Mouse (Mus musculus) G1E (cell line): ENCODE measurements around the gene Itpkc. TPM values are rescaled to one million over a fixed set of nuclear protein-coding genes. Genes with fewer than 3 reads are reported as not detected.

Source experiments
- ATAC-seq: 2 replicates; pipeline ENCODE4 v1.8.0; 2016; ENCODE audit warnings: mild to moderate bottlenecking; ENCODE audit not compliant: insufficient number of reproducible peaks, poor library complexity, low FRiP score, severe bottlenecking; ENCODE audit errors: extremely low read depth
- DNase-seq: peaks from one replicate; pipeline ENCODE4 v3.0.0; 2012; ENCODE audit warnings: low spot score
- H3K27me3 ChIP-seq: 2 replicates; pipeline ENCODE4 v1.6.1; 2012; ENCODE audit warnings: mild to moderate bottlenecking, low read length, inconsistent platforms; ENCODE audit not compliant: insufficient read depth
- H3K36me3 ChIP-seq: replicated peaks from 2 replicates; pipeline ENCODE3; 2012; ENCODE audit warnings: mild to moderate bottlenecking, inconsistent platforms
- H3K4me1 ChIP-seq: 2 replicates; pipeline ENCODE4 v1.6.1; 2012; ENCODE audit warnings: low read depth, low read length, inconsistent platforms, mixed read lengths; ENCODE audit not compliant: insufficient read depth
- H3K4me3 ChIP-seq: 2 replicates; pipeline ENCODE4 v1.5.1; 2012; ENCODE audit warnings: low read depth, mild to moderate bottlenecking, inconsistent platforms, low read length, moderate library complexity, mixed read lengths
- H3K9me3 ChIP-seq: replicated peaks from 2 replicates; pipeline ENCODE4 v1.6.1; 2012; ENCODE audit warnings: inconsistent platforms
- CTCF ChIP-seq: IDR thresholded peaks from 2 replicates; pipeline ENCODE4 v1.5.1; 2012; ENCODE audit warnings: low read depth, low read length, inconsistent platforms, mixed read lengths
- GATA1 ChIP-seq: IDR thresholded peaks from 2 replicates; pipeline ENCODE4 v1.6.1; 2012; ENCODE audit warnings: borderline replicate concordance, low read length, inconsistent platforms, mixed read lengths
- GATA2 ChIP-seq: IDR thresholded peaks from 2 replicates; pipeline ENCODE4 v1.6.1; 2012; ENCODE audit warnings: low read depth, low read length, inconsistent platforms, borderline replicate concordance
- POLR2AphosphoS5 ChIP-seq: IDR thresholded peaks from 2 replicates; pipeline ENCODE4 v1.6.1; 2012; ENCODE audit warnings: low read depth, low read length, inconsistent platforms; ENCODE audit not compliant: insufficient replicate concordance
- TAL1 ChIP-seq: conservative IDR thresholded peaks from 2 replicates; pipeline ENCODE4 v1.6.1; 2012; ENCODE audit warnings: low read depth, low read length, inconsistent platforms, mixed read lengths
- polyA plus RNA-seq: library from polyadenylated mRNA; stranded (reverse); fragments of >175 nt; gene quantifications from 2 replicates; pipeline ENCODE4 v1.2.3, GENCODE M21; 2012
- total RNA-seq, 2 experiments: library from RNA; stranded (forward) in 1 of 2; stranded (reverse) in 1 of 2; fragments of 200-1000 nt in 1 of 2; fragments of >200 nt in 1 of 2; fragmentation: Nextera tagmentation in 1 of 2; gene quantifications; 2 replicates each; pipeline ENCODE4 v1.2.3; 2014 to 2017

The Itpkc gene
- total and polyA plus RNA-seq, 3 experiments, result 3.9 to 5.3 (median 4.6) TPM

DNA sequence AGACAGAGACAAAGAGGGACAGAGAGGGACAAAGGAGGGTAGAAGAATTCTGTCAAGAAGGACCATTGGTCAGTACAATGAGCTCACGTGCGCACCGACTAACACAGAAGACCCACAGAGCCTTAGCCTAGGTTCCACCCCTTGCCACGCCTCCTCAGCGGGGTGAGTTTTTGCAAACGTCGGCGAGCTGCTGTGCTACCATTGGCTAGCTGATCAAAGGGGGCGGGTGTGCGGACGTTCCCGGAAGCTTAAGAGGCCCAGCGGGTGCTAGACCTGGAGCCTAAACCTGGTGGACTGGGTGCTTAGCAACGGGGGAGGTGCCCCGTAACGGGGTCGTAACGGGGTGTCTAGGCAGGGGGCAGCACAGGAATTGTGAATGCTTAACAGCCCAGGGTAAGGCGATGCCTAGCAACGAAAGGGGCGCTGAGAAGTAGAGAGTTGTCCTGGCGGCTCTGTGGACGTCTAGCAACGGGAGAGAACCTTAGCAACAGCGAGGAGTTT is 4.4 kb upstream of the Itpkc start, which contains the start of gene Coq8b:
Gene Coq8b (plus strand): TSS at position 243 of the 501 bp plus-strand sequence.
- Histone ChIP-seq H3K4me1 (peaks cover 45% of the 10 kb centered on the region), H3K36me3 (peaks cover 35% of the 10 kb centered on the region), H3K4me3 (peak within 1 kb of the TSS; percentile 77), H3K9me3 (no peaks in the 10 kb centered on the region), H3K27me3 (no peaks in the 10 kb centered on the region)
- TF ChIP-seq POLR2AphosphoS5 (no peak), TAL1 (no peak), GATA2 (no peak), CTCF (no peak), GATA1 (no peak)
- ATAC-seq (peak; percentile 91), DNase-seq (peak; percentile 97)

DNA sequence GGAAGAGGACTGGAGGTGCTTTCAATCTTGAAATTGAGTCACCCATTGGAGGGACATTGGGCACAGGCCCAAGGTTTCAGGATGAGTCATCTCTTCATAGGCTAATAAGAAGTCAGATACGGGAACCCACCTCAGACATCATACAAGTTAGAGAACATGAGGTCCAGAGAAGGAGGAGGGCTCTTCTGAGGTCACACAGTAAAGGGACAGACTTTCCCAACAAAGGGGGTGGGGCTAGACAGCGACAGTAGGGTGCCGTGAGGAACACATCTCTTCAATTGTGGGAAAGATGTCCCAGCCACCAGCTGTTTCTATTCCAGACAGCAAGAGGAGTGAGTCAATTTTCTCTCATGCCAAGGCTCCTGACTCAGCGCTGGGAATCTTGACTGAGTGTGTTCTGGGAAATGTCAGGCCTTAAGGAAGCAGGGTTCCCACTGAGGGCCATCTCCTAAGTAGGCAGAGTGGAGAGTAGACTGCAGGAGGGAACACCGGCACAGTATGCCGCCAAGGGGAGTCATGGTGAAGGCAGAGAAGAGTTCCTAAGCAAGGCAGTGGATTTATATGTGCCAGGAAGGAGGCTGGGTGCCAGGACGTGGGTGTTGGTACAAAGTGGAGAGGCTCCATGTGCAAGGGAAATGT is 3.4 kb upstream of the Itpkc start:
- Histone ChIP-seq H3K4me1 (peaks cover 52% of the 10 kb centered on the region), H3K9me3 (no peaks in the 10 kb centered on the region), H3K4me3 (no peak overlapping the region), H3K36me3 (peaks cover 29% of the 10 kb centered on the region), H3K27me3 (no peaks in the 10 kb centered on the region)
- TF ChIP-seq GATA1, result no peak
- TF ChIP-seq TAL1, result no peak
- TF ChIP-seq GATA2, result no peak
- no peak for TF ChIP-seq CTCF
- TF ChIP-seq POLR2AphosphoS5, result no peak
- ATAC-seq (no peak), DNase-seq (no peak)

DNA sequence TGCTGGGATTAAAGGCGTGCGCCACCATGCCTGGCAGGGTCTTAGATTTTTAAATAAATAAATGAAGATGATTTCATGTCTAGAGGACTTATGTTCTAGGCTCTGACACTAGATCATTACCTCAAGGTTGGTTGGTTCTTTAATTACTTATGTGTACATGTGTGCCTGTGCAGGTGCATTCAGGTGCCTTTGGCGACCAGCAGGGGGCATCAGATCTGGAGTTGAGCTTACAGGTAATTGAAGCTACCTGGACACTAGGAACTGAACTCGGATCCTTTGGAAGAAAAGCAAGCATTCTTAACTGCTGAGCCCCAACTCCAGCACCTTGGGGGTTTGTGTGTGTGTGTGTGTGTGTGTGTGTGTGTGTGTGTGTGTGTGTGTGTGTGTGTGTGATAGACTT is 2.3 kb upstream of the Itpkc start:
- TF ChIP-seq POLR2AphosphoS5 (no peak), GATA2 (no peak), GATA1 (no peak), TAL1 (no peak), CTCF (no peak)
- H3K4me3 ChIP-seq, result no peak overlapping the region
- no peak for ATAC-seq
- peaks cover 28% of the 10 kb centered on the region for H3K36me3 ChIP-seq
- H3K4me1 ChIP-seq, result peaks cover 60% of the 10 kb centered on the region
- no peak for DNase-seq
- no peaks in the 10 kb centered on the region for H3K27me3 ChIP-seq
- no peaks in the 10 kb centered on the region for H3K9me3 ChIP-seq

DNA sequence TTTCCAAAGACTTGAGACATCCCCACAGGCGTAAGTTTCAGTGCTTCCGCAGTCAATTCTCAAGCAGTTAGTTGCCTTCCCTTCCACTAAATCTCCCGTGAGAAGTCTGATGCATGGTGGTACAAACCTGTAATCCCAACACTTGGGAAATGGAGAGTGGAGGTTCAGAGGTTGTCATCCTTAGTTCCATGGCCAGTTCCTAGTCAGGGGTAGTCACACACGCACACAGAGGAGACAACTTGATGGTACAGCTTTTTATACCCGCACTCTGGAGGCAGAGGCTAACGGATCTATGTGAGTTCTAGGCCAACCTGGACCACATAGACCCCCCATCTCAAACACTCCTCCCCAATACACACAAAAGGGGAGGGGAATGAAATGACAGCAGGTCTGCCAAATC is 404 bp upstream of the Itpkc start:
- H3K27me3 ChIP-seq, result no peaks in the 10 kb centered on the region
- peaks cover 31% of the 10 kb centered on the region for H3K36me3 ChIP-seq
- H3K9me3 ChIP-seq, result no peaks in the 10 kb centered on the region
- ATAC-seq (no peak), DNase-seq (no peak)
- H3K4me3 ChIP-seq, result peak overlapping the region; percentile 89
- peaks cover 66% of the 10 kb centered on the region for H3K4me1 ChIP-seq
- TF ChIP-seq CTCF (no peak), POLR2AphosphoS5 (no peak), TAL1 (no peak)

DNA sequence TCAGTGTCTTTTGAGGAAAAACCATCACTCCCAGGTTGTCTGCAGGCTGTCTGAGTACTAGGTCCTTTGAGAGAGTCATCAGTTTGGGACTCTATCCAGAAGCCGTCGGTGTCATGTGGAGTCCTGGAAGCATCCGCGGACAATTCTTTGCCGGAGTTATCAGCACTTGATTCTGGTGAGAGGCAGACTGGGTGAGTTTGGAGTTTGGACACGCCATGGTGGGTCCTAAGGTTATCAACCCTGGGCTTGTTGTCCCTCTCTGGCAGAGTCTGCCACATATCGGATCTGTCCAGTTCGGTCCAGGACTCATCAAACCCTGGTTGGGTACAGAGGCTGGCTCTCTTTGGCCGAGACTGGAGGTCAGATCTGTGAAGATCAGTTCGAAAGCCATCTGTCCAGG is 785 bp downstream of the Itpkc start:
- Histone ChIP-seq H3K27me3 (no peaks in the 10 kb centered on the region), H3K9me3 (no peaks in the 10 kb centered on the region), H3K36me3 (peaks cover 39% of the 10 kb centered on the region), H3K4me3 (peak overlapping the region; percentile 89), H3K4me1 (peaks cover 71% of the 10 kb centered on the region)
- ATAC-seq (no peak), DNase-seq (no peak)
- TF ChIP-seq CTCF (no peak), POLR2AphosphoS5 (no peak), GATA2 (no peak), GATA1 (no peak), TAL1 (no peak)

DNA sequence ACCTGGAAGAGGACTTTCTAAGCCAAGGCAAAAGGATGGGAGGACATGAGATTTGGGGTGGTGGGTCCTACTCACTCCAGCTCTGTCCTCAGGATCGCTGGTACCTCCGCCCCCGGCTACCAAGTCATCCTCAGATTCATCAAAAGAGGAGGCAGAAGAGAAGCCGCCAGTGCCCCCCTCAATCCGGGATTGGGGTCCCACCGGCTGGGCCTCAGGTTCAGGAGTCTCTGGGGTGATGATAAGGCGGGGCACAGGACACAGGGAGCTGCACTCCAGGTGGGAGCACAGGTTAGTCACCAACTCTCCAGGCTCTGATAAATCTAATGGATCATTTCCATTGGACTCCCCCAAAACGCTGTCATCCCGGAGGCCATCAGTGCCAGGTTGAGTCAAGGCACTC is 1.2 kb downstream of the Itpkc start:
- no peaks in the 10 kb centered on the region for H3K27me3 ChIP-seq
- peak overlapping the region; percentile 89; the same call in 1 of the 2 replicates for H3K4me3 ChIP-seq
- H3K9me3 ChIP-seq, result no peaks in the 10 kb centered on the region
- ATAC-seq (no peak), DNase-seq (no peak)
- TF ChIP-seq GATA1, result no peak
- TF ChIP-seq GATA2, result no peak
- TF ChIP-seq CTCF, result no peak
- TF ChIP-seq POLR2AphosphoS5, result no peak
- no peak for TF ChIP-seq TAL1
- peaks cover 71% of the 10 kb centered on the region for H3K4me1 ChIP-seq
- peaks cover 42% of the 10 kb centered on the region for H3K36me3 ChIP-seq
